Mouse (Mus musculus) thymus, adult 2 months (tissue): ENCODE measurements around the gene Myo3b. TPM values are rescaled to one million over a fixed set of nuclear protein-coding genes. Genes with fewer than 3 reads are reported as not detected.

Experiments
- DNase-seq: peaks from one replicate; pipeline ENCODE4 v3.0.0; 2021
- H3K27ac ChIP-seq: fragments of 200-500 bp; 2 replicates; pipeline ENCODE4 v1.5.1; 2012; ENCODE audit warnings: low read length, control low read depth; ENCODE audit not compliant: control insufficient read depth, insufficient read depth
- H3K27me3 ChIP-seq: fragments of 200-500 bp; 2 replicates; pipeline ENCODE4 v1.6.1; 2012; ENCODE audit warnings: mild to moderate bottlenecking, low read length, moderate library complexity, mixed read lengths; ENCODE audit not compliant: control insufficient read depth, insufficient read depth
- H3K36me3 ChIP-seq: fragments of 200-500 bp; 2 replicates; pipeline ENCODE4 v1.6.1; 2012; ENCODE audit warnings: mild to moderate bottlenecking, low read length, moderate library complexity; ENCODE audit not compliant: control insufficient read depth, insufficient read depth
- H3K4me1 ChIP-seq: fragments of 200-500 bp; replicated peaks from 2 replicates; pipeline ENCODE4 v1.6.1; 2012; ENCODE audit warnings: low read length; ENCODE audit not compliant: control insufficient read depth, insufficient read depth
- H3K4me3 ChIP-seq: fragments of 200-500 bp; 2 replicates; pipeline ENCODE4 v1.5.1; 2012; ENCODE audit warnings: mild to moderate bottlenecking, low read length, control low read depth, moderate library complexity; ENCODE audit not compliant: control insufficient read depth, insufficient read depth
- CTCF ChIP-seq: fragments of 200-500 bp; IDR thresholded peaks from 2 replicates; pipeline ENCODE4 v1.5.1; 2012; ENCODE audit warnings: mild to moderate bottlenecking, control low read depth, low read length, moderate library complexity, borderline replicate concordance; ENCODE audit not compliant: control insufficient read depth, poor library complexity, insufficient read depth; ENCODE audit errors: extremely low read depth
- POLR2A ChIP-seq: fragments of 200-500 bp; IDR thresholded peaks from 2 replicates; pipeline ENCODE4 v1.6.1; 2012; ENCODE audit warnings: mild to moderate bottlenecking, low read length, control low read depth, moderate library complexity; ENCODE audit not compliant: control insufficient read depth, poor library complexity, insufficient read depth; ENCODE audit errors: extremely low read depth
- WGBS: fragments of 180-500 bp; shearing (Covaris S2); methylation state at CpG from one replicate; pipeline ENCODE4 v1.1.7; 2018; 5-methylcytosine and 5-hydroxymethylcytosine counted together
- polyA plus RNA-seq: library from polyadenylated mRNA; depleted of rRNA; stranded (reverse); fragments of >200 nt; gene quantifications from 2 replicates; pipeline ENCODE4 v1.2.3, GENCODE M21; 2012

Myo3b gene
- polyA plus RNA-seq, 1 experiment = 0.94 TPM

DNA sequence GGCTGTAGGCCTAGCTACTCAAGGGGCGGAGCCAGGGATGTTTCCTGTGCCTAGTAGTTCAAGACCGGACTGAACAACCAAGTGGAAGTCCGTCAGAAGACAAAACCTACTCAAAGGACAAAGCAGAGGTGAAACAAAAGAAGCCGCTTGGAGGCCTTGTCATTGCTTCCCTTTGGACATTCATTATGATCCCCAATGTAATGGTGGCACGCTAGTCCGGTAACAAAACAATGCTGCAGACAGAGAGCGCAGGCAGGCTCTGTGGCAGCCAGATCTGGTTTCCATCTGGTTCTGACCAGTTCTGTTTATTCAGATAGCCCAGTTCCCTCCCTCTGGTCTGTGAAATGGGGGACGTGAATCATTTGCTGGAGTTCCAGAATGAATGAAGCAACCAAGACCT, 301.3 kb downstream of the Myo3b start:
- no peaks in the 10 kb centered on the region for H3K27me3 ChIP-seq
- TF ChIP-seq CTCF (no peak), POLR2A (no peak)
- H3K27ac ChIP-seq = no peak overlapping the region
- no peaks in the 10 kb centered on the region for H3K4me1 ChIP-seq
- 95% methylated on average over 8 of the region's 8 CpGs for WGBS
- no peak overlapping the region for H3K4me3 ChIP-seq
- H3K36me3 ChIP-seq = no peaks in the 10 kb centered on the region
- no peak for DNase-seq

DNA sequence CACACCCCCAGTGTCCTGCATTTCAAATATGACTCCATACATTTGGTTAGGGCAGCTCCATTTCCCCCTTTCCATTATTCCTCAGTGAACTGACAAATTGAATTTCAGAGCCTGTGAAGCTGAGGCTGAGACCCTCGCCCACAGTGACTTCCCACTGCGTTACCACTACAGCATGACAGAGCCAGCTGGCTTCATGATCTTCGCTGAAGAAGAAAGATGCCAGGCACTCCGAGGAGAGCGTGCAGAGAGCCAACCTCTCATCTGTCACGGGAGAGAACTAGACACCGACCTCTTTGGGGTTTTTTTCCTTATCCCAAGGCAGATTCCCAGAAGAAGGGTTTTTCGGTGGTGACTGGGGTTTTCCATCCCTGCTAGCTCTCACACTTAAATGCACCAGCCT, 306.2 kb downstream of the Myo3b start:
- no peak for DNase-seq
- H3K4me1 ChIP-seq = no peaks in the 10 kb centered on the region
- no peak overlapping the region for H3K4me3 ChIP-seq
- no peak overlapping the region for H3K27ac ChIP-seq
- H3K27me3 ChIP-seq = no peaks in the 10 kb centered on the region
- no peaks in the 10 kb centered on the region for H3K36me3 ChIP-seq
- 91% methylated on average over 8 of the region's 8 CpGs for WGBS
- TF ChIP-seq POLR2A = no peak
- TF ChIP-seq CTCF = no peak

DNA sequence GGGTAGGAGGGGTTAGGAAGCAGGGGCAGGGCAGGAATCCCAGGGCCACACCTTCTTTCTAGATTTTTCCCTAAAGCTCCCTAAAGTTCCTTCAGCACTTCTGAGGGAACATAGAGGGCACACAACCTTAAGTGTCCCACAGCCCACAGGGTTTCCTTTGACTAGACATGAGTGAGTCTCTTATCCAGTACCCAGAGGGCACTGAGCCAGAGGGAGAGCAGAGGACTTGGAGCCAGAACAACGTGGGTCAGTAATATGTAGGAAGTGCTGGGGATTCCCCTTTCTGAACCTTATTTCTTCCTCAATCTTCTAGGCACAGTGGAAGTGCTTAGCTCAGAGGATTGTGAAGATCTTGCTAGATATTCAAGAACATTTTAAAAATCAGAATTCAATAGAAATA, 308.6 kb downstream of the Myo3b start:
- DNase-seq = no peak
- H3K27ac ChIP-seq = no peak overlapping the region
- 0% methylated on average over 1 of the region's 1 CpGs for WGBS

DNA sequence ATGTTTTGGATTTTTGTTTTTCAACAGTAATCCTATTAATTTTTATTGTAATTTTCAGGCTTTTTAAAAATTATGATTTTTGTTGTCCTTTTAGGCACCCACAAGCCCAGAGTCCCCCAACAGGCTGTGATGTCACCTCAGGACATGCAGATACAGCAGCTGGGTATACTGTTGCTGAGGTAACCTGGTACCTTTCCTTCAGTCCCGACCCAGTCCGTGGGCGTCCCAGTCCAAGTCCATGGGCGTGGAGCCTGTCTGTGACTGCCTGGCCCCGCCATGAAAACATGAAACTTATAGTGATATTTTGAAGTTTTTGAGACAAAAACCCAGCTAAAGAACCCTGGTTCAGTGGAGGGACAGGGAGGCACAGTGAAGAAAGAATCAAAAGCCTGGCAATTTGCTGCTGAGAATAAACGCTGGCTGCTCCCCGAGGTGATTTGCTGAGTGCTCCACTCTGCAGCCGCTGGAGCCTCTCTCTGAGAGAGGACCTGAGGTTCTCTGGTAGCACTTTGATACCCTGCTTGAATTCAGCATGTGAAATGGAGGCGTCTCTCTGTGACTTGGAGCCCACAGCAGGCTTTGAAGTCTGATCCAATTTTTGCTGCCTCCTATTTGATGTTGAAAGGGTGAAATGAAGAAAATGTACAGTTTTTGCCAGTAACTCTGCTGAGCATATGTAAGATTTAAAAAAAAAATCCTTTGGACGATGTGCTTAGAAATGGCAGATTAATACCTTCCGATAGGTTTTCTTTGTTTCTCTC, 310.0 kb downstream of the Myo3b start:
- Histone ChIP-seq H3K36me3 (no peaks in the 10 kb centered on the region), H3K27ac (no peak overlapping the region), H3K27me3 (no peaks in the 10 kb centered on the region), H3K4me3 (no peak overlapping the region), H3K4me1 (no peaks in the 10 kb centered on the region)
- 80% methylated on average over 11 of the region's 11 CpGs for WGBS
- no peak for TF ChIP-seq CTCF
- no peak for TF ChIP-seq POLR2A
- DNase-seq = no peak

More for the DNA sequence above, 308.6 kb downstream of the Myo3b start:
- Histone ChIP-seq H3K27me3 (no peaks in the 10 kb centered on the region), H3K36me3 (no peaks in the 10 kb centered on the region), H3K4me1 (no peaks in the 10 kb centered on the region), H3K4me3 (no peak overlapping the region)
- TF ChIP-seq POLR2A (no peak), CTCF (no peak)

DNA sequence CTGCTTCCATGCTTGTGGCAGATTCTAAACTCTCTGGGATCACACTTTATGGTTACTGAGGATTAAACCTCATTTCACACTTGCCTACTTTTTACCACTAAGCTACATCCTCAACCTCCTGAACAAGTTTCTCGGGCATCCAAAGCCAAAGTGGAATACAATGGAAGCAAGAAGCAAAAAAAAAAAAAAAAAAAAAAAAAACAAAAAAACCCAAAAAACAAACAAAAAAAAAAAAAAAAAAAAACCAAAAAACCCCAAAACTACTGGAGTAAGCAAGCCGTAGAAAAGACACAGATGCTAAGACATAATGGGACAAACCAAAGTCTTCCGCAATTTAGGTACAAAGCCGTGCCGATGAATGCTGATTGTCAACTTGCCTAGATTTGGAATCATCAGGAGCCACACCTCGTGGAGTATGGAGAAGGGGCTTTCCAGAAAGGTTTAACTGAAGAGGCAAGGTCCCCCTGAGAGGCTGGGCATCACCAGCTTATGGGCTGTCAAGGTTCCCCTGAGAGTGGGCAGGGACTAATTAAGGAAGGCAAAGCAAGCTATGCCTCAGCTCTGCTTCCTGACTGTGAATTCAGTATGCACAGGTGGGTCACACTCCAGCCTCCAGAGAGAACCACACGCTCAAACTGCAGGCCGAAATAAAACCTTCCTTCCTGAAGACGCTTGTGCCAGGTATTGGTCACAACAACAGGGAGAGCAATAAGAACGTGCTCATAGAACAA, 313.7 kb downstream of the Myo3b start:
- Histone ChIP-seq H3K36me3 (no peaks in the 10 kb centered on the region), H3K27ac (no peak overlapping the region), H3K4me3 (no peak overlapping the region), H3K27me3 (no peaks in the 10 kb centered on the region), H3K4me1 (no peaks in the 10 kb centered on the region)
- no peak for TF ChIP-seq POLR2A
- no peak for TF ChIP-seq CTCF
- 80% methylated on average over 10 of the region's 10 CpGs for WGBS
- no peak for DNase-seq

DNA sequence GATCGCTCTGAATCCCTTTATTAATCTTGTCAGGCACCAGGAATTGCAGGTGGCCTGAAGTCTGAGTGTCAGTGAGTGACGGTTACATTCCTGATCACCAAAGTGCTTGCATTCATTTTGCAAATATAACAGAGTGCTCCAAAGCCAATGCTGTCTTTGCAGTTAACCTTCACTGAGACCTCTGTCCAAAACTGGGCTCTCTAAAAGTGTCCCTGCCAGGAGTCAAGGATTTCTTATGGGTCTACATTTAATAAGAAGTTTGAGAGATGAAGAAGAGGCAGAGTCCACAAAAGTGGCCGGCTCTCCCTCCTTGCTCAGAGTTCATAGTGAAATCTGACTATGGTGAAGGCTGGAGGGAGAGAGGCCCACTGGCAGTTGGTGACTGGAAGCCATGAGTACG, 315.1 kb downstream of the Myo3b start:
- 95% methylated on average over 4 of the region's 4 CpGs for WGBS
- DNase-seq = no peak
- Histone ChIP-seq H3K4me3 (no peak overlapping the region), H3K36me3 (no peaks in the 10 kb centered on the region), H3K27me3 (no peaks in the 10 kb centered on the region), H3K4me1 (no peaks in the 10 kb centered on the region), H3K27ac (no peak overlapping the region)
- no peak for TF ChIP-seq CTCF
- no peak for TF ChIP-seq POLR2A

DNA sequence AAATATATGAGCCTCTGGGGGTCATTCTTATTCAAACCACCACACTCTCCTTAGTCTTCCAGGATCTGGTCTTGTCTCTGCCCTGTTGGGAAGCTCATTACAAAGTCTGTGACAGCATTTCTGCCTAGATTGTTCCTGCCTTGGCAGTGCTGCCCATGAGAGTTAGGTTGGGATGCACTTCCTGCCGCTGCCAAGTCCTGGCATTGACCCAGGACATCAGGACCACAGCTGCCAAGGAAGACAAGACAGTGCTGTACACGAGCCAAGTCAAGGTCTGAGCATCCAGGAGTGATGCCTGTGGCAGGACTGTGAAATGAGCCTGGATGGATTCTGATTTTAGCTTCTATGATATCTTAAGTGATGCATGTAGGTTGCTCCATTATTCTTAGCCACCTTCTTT, 316.1 kb downstream of the Myo3b start:
- WGBS = 86% methylated on average over 2 of the region's 2 CpGs
- Histone ChIP-seq H3K27me3 (no peaks in the 10 kb centered on the region), H3K4me3 (no peak overlapping the region), H3K27ac (no peak overlapping the region), H3K36me3 (no peaks in the 10 kb centered on the region), H3K4me1 (no peaks in the 10 kb centered on the region)
- TF ChIP-seq CTCF (no peak), POLR2A (no peak)
- no peak for DNase-seq
